Mouse (Mus musculus) stomach, postnatal 0 days (tissue): ENCODE measurements at regions not wholly inside any gene's neighbourhood (a gene's known extent, or its start where the extent isn't known, plus 50 kb on each side); places are given as distances from the start of the nearest gene placed in this dataset.

ENCODE experiments used
- ATAC-seq: fragments of 200-750 bp; cut with Nextera tagmentation; 2 replicates; pipeline ENCODE4 v1.8.0; 2017; ENCODE audit not compliant: low FRiP score, low TSS enrichment
- DNase-seq: peaks from one replicate; pipeline ENCODE4 v3.0.0-alpha.2; 2016; ENCODE audit warnings: low spot score
- H3K27ac ChIP-seq: fragments of 300-500 bp; sonication (generic); replicated peaks from 2 replicates; pipeline ENCODE4 v1.5.1; 2014; ENCODE audit warnings: mild to moderate bottlenecking, control low read depth
- H3K27me3 ChIP-seq: fragments of 300-500 bp; sonication (generic); 2 replicates; pipeline ENCODE4 v1.6.1; 2014; ENCODE audit warnings: low read length; ENCODE audit not compliant: control insufficient read depth, insufficient read depth
- H3K36me3 ChIP-seq: fragments of 300-500 bp; sonication (generic); 2 replicates; pipeline ENCODE4 v1.6.1; 2014; ENCODE audit warnings: low read length, mixed read lengths; ENCODE audit not compliant: control insufficient read depth, insufficient read depth
- H3K4me1 ChIP-seq: fragments of 300-500 bp; sonication (generic); replicated peaks from 2 replicates; pipeline ENCODE4 v1.6.1; 2014; ENCODE audit warnings: antibody characterized with exemption; ENCODE audit not compliant: control insufficient read depth, insufficient read depth
- H3K4me2 ChIP-seq: fragments of 300-500 bp; sonication (generic); replicated peaks from 2 replicates; pipeline ENCODE4 v1.6.1; 2014; ENCODE audit warnings: low read depth, mild to moderate bottlenecking, control low read depth, moderate library complexity
- H3K4me3 ChIP-seq: fragments of 300-500 bp; sonication (generic); 2 replicates; pipeline ENCODE4 v1.5.1; 2014; ENCODE audit warnings: low read depth, low read length, control low read depth
- H3K9ac ChIP-seq: fragments of 300-500 bp; sonication (generic); 2 replicates; pipeline ENCODE4 v1.6.1; 2014; ENCODE audit warnings: mild to moderate bottlenecking, low read length, control low read depth, mixed read lengths
- H3K9me3 ChIP-seq: fragments of 300-500 bp; sonication (generic); 2 replicates; pipeline ENCODE4 v1.6.1; 2016; ENCODE audit warnings: low read length; ENCODE audit not compliant: control insufficient read depth
- CTCF ChIP-seq: IDR thresholded peaks from 2 replicates; pipeline ENCODE4 v1.5.1; 2016; ENCODE audit warnings: antibody characterized with exemption, low read depth, mild to moderate bottlenecking, moderate library complexity
- EP300 ChIP-seq: optimal IDR thresholded peaks from 2 replicates; pipeline ENCODE3; 2016; ENCODE audit warnings: antibody characterized with exemption
- WGBS: fragments of 180-500 bp; shearing (Covaris S2); extraction: QIAGEN DNeasy Blood & Tissue Kit; methylation state at CpG from one replicate; pipeline ENCODE4 v1.1.7; 2014; 5-methylcytosine and 5-hydroxymethylcytosine counted together

DNA sequence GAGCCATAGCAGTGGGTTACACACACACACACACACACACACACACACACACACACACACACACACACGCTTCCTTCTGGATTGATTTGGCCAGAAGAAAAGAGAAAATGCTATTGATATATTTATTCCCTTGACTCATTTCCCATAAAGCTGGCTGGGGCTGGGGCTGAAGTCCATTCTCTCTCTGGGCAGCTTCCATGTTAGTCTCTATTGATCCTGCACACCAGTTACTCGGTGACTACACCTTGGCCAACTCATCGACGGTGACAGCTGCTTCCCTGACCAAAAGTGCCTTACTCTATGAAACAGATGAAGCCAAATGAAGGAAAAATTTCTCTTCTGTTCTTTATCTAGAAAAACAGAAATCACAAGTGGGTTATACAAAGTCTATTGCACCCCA is 82.1 kb downstream of the Snx18 start:
- Histone ChIP-seq H3K27ac (no peak overlapping the region), H3K36me3 (no peaks in the 10 kb centered on the region), H3K4me2 (no peak overlapping the region), H3K9ac (no peak overlapping the region), H3K9me3 (no peaks in the 10 kb centered on the region), H3K27me3 (no peaks in the 10 kb centered on the region), H3K4me3 (no peak overlapping the region), H3K4me1 (no peaks in the 10 kb centered on the region)
- ATAC-seq (no peak), DNase-seq (no peak)
- TF ChIP-seq EP300: no peak
- TF ChIP-seq CTCF: no peak
- WGBS: 86% methylated on average over 3 of the region's 4 CpGs

GRCm38 (mm10) chr13:113534664-113535455 is 83.5 kb downstream of the Snx18 start:
- H3K9ac ChIP-seq: no peak overlapping the region
- no peak for ATAC-seq
- no peaks in the 10 kb centered on the region for H3K9me3 ChIP-seq
- WGBS: 86% methylated on average over 8 of the region's 8 CpGs
- no peak overlapping the region for H3K4me3 ChIP-seq
- H3K4me1 ChIP-seq: no peaks in the 10 kb centered on the region
- no peaks in the 10 kb centered on the region for H3K36me3 ChIP-seq
- TF ChIP-seq CTCF (no peak), EP300 (no peak)
- H3K27me3 ChIP-seq: no peaks in the 10 kb centered on the region
- DNase-seq: no peak
- H3K27ac ChIP-seq: no peak overlapping the region
- no peak overlapping the region for H3K4me2 ChIP-seq

GRCm38 (mm10) chr13:113533884-113534445 is 84.4 kb downstream of the Snx18 start:
- no peak for DNase-seq
- Histone ChIP-seq H3K27ac (no peak overlapping the region), H3K4me3 (no peak overlapping the region), H3K9ac (no peak overlapping the region), H3K27me3 (no peaks in the 10 kb centered on the region), H3K9me3 (no peaks in the 10 kb centered on the region), H3K4me2 (no peak overlapping the region), H3K4me1 (no peaks in the 10 kb centered on the region), H3K36me3 (no peaks in the 10 kb centered on the region)
- no peak for ATAC-seq
- 61% methylated on average over 4 of the region's 4 CpGs for WGBS
- TF ChIP-seq CTCF: no peak
- TF ChIP-seq EP300: no peak

DNA sequence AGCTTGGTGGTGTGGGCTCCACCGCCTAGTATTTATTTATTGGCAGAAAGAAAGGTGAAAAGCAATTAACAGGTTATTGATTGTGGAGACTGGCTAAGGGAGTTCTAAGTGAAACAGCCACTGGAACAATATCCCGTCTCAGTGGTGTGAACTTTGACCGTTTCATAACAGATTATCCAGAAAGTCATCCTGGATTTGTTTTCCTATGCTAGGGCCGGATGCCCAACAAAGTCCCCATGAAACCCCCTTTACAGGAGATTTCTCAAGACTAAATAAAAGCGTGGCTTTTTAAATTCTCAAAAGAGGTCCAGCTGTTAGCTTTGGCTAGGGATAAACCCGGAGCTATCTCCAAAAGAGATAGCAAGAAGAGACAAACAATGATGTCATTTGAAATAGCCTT is 91.4 kb downstream of the Snx18 start:
- 53% methylated on average over 6 of the region's 6 CpGs for WGBS
- no peak for DNase-seq
- H3K27ac ChIP-seq: no peak overlapping the region
- no peak overlapping the region for H3K4me3 ChIP-seq
- TF ChIP-seq EP300 (no peak), CTCF (no peak)
- ATAC-seq: no peak
- H3K27me3 ChIP-seq: no peaks in the 10 kb centered on the region
- no peak overlapping the region for H3K4me2 ChIP-seq
- no peak overlapping the region for H3K9ac ChIP-seq
- no peaks in the 10 kb centered on the region for H3K36me3 ChIP-seq
- H3K4me1 ChIP-seq: no peaks in the 10 kb centered on the region
- H3K9me3 ChIP-seq: no peaks in the 10 kb centered on the region

DNA sequence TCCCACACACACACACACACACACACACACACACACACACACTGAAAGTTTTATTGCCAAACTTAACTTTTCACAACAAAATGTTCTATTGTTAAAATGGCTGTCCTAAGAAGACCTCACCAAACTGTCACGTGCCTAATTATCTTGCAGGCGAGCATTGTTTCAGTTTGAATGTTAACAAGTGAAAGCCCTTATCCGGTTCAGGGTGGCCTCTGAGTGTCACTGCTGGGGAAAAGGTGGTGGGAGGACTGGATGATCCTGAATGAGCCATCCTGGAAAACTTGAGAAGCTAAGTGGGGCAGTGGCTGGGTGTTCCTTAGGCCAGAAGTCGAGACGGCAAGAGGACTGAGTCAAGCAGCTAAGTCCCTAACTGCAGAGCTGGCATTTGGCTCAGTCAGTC is 94.9 kb downstream of the Snx18 start:
- H3K9me3 ChIP-seq: no peaks in the 10 kb centered on the region
- no peak overlapping the region for H3K27ac ChIP-seq
- TF ChIP-seq CTCF: no peak
- WGBS: 72% methylated on average over 5 of the region's 5 CpGs
- ATAC-seq (no peak), DNase-seq (no peak)
- H3K4me3 ChIP-seq: no peak overlapping the region
- no peaks in the 10 kb centered on the region for H3K4me1 ChIP-seq
- no peak overlapping the region for H3K4me2 ChIP-seq
- no peaks in the 10 kb centered on the region for H3K36me3 ChIP-seq
- no peak overlapping the region for H3K9ac ChIP-seq
- H3K27me3 ChIP-seq: no peaks in the 10 kb centered on the region

DNA sequence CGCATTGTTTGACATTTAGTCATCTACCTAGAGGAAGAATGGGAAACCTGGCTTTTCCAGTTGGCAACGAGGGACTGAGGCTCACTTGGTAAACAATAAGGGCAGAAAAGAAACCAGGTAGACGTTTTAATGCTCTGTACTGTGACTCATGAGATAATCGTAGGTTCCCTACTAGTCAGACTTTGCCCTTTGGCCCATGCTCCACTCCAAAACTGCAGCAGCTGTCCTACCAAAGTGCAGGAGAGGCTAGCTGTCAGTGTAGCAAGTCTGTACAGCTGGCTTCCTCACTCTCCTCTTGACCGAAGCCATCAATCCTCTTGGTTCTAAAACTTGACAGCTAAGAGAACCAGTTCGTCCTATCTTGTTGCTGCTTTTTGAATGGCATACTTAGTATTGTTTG is 100.2 kb downstream of the Snx18 start:
- H3K36me3 ChIP-seq: no peaks in the 10 kb centered on the region
- H3K27me3 ChIP-seq: no peaks in the 10 kb centered on the region
- H3K4me3 ChIP-seq: no peak overlapping the region
- no peak overlapping the region for H3K9ac ChIP-seq
- no peaks in the 10 kb centered on the region for H3K9me3 ChIP-seq
- no peak overlapping the region for H3K27ac ChIP-seq
- TF ChIP-seq CTCF (no peak), EP300 (no peak)
- no peaks in the 10 kb centered on the region for H3K4me1 ChIP-seq
- 54% methylated on average over 6 of the region's 6 CpGs for WGBS
- DNase-seq (no peak), ATAC-seq (peak; percentile 68)
- H3K4me2 ChIP-seq: no peak overlapping the region
